Mouse (Mus musculus): ENCODE measurements around the gene Myo1a. TPM values are rescaled to one million over a fixed set of nuclear protein-coding genes. Genes with fewer than 3 reads are reported as not detected.

The Myo1a gene
- polyA plus RNA-seq (2014; fragmentation: Illumina TruSeq; extraction: RNeasy Lipid Tissue Mini Kit (QIAGEN cat#74804); ENCODE audit: low read depth, low replicate concordance), result 0.41 TPM

DNA sequence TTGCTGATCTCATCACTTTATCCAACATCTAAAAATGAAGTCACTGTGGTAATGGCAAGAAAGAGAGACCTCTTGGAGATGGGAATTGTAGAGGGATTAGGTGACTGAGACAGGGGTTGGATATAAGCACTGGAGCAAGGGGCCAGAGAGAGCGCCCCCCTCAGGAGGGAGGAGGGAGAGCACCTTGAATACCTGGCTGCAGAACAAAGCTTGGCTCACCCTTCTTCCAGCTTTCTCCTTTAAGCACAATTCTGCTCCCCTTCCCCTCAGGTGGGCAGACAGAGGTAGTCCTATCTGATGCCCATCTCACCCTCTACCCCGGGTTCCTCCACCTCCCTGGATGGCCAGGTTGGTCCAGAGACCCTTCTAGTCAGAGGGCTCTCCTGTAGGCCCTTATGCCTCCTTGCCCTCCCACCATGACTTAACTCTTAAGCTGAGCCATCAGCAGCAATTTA lies at the start of gene Myo1a:
Gene Myo1a, plus strand, starts transcription at position 405 of the 455 bp plus-strand sequence.

DNA sequence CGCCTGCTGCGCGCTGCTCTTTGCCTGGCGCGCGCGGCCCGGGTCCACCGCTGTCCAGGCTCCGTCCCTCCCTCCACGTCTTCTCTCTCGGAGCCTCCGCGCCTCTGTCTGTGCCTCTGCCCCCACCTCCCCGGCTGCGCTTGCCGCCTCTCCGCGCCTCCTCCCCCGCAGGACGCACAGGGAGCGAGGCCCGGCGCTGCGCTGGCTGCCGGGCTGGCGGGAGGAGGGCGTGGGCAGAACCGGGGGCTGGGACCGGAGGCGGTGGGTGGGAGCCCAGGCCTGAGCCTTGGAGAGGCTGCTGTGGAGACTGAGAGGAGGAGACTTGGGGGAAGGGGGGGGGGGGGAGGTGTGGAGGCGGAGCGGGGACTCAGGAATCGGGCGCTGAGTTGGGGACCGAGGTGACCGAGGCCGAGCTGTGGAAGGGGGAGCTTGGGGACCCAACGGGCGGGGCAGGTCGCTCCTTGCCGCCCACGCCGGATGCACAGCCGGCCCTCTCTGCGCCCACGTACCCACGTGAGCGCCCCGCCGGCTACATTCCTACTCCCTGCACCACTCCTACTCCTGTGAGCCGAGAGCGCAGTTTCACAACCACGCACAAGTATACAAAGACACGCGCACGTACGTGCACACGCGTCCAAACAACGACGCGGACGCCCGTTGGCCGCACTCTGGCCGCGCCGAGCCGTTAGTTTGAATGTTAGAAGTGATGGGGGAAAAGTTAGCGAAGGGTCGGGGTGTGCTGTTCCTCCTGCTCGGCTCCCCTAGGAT lies 38.3 kb upstream of the Myo1a start, which contains the start of gene Nemp1:
Gene Nemp1, plus strand, starts transcription at position 401 of the 768 bp plus-strand sequence.

DNA sequence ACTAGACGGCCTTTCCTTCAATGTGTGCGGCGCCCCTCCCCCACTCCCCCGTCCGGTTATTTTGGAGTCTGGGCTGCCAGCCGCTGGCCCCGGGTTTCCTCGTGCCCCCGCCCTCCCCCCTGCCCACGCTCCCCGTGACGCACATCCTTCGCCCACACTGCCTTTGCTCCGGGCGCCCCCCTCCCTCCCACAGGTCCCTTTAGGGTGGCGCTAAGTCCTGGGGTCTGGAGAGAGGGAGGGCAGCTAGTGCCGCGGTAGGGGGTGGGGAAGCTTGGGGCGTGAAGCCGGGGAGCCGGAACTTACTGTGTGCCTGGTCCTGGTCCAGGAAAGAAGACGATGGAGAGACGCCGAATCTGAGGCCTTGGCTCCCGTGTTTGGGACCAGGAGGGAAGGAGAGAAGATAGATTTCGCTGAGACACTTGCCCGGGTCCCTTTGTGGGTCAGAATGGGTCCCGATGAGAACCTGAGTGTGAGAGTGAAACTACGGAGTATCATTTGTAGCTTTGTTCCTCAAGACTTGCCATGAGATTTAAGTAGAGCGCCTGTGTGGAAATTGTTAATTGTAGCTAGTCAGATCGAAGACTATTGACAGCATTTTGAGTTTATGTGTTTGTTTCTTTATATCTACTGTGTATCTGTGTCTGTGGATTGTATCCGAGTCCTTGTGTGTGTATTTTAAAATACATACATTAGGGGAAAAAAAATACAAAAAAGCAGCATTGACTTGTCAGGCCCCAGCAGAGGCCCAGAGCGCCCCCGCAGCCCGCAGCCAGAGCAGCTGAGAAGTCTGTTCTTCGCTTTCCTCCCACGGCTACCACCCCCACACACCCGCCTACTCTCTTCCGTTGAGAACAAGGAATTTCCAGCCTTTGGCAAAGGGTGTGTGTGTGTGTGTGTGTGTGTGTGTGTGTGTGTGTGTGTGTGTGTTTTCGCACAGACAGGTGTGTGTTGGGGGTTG lies 36.6 kb upstream of the Myo1a start, which contains the start of gene Nab2:
Gene Nab2, minus strand, starts transcription at position 476 of the 958 bp plus-strand sequence.

DNA sequence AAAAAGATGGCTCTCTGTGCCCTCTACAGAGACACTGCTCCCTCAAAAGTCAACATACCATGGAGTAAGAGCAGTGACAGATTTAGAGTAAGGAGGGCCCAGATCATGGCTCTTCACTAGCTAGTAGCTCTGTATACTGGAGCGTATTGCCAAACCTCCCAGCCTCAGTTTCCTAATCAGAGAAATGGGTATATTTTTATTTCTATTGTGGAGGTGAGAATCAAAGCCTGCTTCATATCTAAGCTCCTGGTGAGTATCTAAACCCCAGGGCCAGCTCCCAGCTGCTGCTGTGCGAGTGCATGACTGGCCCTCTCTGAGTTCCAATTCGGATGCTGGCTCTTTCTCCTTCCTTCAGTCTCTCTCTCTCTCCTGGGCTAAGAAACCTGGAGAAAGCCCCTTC lies 19.2 kb downstream of the Myo1a start, which contains the start of gene Tac2:
Gene Tac2, plus strand, starts transcription at position 301 of the 400 bp plus-strand sequence.

DNA sequence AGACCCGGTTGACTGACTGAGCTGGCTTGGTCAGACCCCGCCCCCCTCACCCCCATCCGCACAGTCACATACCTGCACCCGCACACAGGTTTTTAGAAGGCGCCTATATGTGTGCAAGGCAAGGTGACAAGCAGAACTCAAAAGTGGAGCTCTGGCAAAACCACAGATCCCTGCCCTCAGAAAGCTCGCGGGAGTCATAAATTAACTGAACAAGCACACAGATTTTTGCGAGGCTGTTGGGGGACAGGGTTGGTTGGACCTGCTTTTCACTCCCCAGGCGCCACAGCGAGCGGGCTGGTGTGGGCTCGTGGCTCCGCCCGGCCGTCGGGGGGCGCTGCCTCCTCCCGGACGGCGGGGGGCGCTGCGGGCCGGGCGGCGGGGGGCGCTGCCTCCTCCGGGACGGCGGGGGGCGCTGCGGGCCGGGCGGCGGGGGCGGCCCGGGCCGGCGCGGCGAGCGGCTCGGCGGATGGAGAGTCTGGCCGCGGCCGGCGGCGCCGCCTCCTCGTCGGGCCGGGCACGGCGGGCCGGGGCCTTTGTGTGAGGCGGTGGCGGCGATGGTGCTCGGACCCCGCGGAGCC lies 34.2 kb downstream of the Myo1a start, which contains the start of gene Zbtb39:
Gene Zbtb39, plus strand, starts transcription at position 456 of the 578 bp plus-strand sequence.

DNA sequence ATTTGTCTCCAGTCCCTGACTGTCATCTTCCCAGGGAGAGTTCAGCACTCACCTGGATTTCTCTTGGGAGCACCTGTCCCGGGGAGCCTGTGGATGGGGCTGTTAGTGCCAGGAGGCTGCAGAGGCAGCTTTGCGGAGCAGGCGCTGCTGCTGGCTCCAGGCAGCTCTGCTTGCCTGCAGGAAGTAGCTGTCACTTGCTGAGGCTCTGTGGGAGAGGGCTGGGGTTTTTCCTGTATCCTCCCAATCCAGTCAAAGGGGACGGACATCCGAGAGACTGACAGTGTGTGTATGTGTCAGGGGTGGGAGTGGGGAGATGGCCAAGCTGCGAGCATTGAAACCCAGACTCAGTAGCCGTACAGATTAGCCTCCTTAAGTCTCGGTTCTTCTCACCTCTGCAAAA lies 46.6 kb downstream of the Myo1a start, which contains the start of gene Gpr182:
Gene Gpr182, minus strand, starts transcription at position 185 of the 400 bp plus-strand sequence.

DNA sequence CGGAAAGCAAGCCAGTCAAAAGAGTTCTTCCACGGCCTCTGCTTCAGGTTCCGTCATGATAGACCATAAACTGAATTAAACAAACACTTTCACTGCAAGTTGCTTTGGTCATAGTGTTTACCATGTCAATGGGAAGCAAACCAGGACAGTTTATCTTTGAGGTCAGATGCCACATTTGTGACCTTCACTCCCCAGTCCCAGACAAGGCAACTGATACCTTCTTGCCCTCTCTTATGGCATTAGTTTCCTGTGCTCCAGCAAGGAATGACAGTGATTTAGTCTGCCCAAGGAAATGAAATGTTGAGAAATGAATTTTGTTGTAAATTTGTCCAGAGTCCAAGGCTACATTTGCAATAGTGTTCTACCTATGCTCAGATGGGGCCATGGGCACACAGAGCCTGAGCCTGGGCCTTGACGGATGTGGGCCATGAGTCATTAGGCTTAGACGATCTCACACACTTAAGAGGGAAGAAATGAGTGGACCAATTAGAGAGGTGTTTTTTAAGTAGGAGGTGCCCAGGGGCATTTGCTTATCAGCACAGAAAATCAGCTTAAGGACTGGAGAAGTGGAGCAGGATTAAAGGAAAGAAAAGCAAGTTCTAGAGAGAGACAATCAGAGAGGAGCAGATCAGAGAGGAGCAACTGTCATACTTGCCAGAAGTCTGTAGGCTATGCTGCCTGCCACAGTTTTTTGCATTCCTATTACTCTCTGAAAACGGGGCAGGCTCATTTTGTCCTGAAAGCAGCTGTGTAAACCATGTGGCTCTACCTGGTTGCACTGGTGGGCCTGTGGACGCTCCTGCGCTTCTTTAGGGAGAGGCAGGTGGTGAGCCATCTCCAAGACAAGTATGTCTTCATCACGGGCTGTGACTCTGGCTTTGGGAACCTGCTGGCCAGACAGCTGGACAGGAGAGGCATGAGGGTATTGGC lies 54.5 kb downstream of the Myo1a start, which contains the start of the genes Rdh1 and Rdh16f1:
Gene Rdh1, plus strand, starts transcription at position 541 of the 930 bp plus-strand sequence.
Gene Rdh16f1, plus strand, starts transcription at position 607 of the 930 bp plus-strand sequence.

Other genes starting within 250 kb of the Myo1a start
- gene Stac3, start 203.5 kb upstream of the Myo1a start, polyA plus RNA-seq (2014; fragmentation: Illumina TruSeq; extraction: RNeasy Lipid Tissue Mini Kit (QIAGEN cat#74804); ENCODE audit: low read depth, low replicate concordance), result not detected
- 2.6 TPM for gene Ndufa4l2, start 190.2 kb upstream of the Myo1a start, polyA plus RNA-seq (2014; fragmentation: Illumina TruSeq; extraction: RNeasy Lipid Tissue Mini Kit (QIAGEN cat#74804); ENCODE audit: low read depth, low replicate concordance)
- gene Shmt2, start 182.7 kb upstream of the Myo1a start, polyA plus RNA-seq (2014; fragmentation: Illumina TruSeq; extraction: RNeasy Lipid Tissue Mini Kit (QIAGEN cat#74804); ENCODE audit: low read depth, low replicate concordance), result 2.1 TPM
- gene Nxph4, start 170.6 kb upstream of the Myo1a start, polyA plus RNA-seq (2014; fragmentation: Illumina TruSeq; extraction: RNeasy Lipid Tissue Mini Kit (QIAGEN cat#74804); ENCODE audit: low read depth, low replicate concordance), result not detected
- 6.5 TPM for gene Lrp1, start 84.0 kb upstream of the Myo1a start, polyA plus RNA-seq (2014; fragmentation: Illumina TruSeq; extraction: RNeasy Lipid Tissue Mini Kit (QIAGEN cat#74804); ENCODE audit: low read depth, low replicate concordance)
- gene Stat6, start 62.2 kb upstream of the Myo1a start, polyA plus RNA-seq (2014; fragmentation: Illumina TruSeq; extraction: RNeasy Lipid Tissue Mini Kit (QIAGEN cat#74804); ENCODE audit: low read depth, low replicate concordance), result 42.6 TPM
- gene Nemp1, start 38.3 kb upstream of the Myo1a start, polyA plus RNA-seq (2014; fragmentation: Illumina TruSeq; extraction: RNeasy Lipid Tissue Mini Kit (QIAGEN cat#74804); ENCODE audit: low read depth, low replicate concordance), result 12.3 TPM
- 3.4 TPM for gene Nab2, start 36.6 kb upstream of the Myo1a start, polyA plus RNA-seq (2014; fragmentation: Illumina TruSeq; extraction: RNeasy Lipid Tissue Mini Kit (QIAGEN cat#74804); ENCODE audit: low read depth, low replicate concordance)
- gene Tac2, start 19.3 kb downstream of the Myo1a start, polyA plus RNA-seq (2014; fragmentation: Illumina TruSeq; extraction: RNeasy Lipid Tissue Mini Kit (QIAGEN cat#74804); ENCODE audit: low read depth, low replicate concordance), result not detected
- gene Zbtb39, start 34.4 kb downstream of the Myo1a start, polyA plus RNA-seq (2014; fragmentation: Illumina TruSeq; extraction: RNeasy Lipid Tissue Mini Kit (QIAGEN cat#74804); ENCODE audit: low read depth, low replicate concordance), result 3.3 TPM
- gene Gpr182, start 46.6 kb downstream of the Myo1a start, polyA plus RNA-seq (2014; fragmentation: Illumina TruSeq; extraction: RNeasy Lipid Tissue Mini Kit (QIAGEN cat#74804); ENCODE audit: low read depth, low replicate concordance), result 2.9 TPM
- gene Rdh1, start 54.6 kb downstream of the Myo1a start, polyA plus RNA-seq (2014; fragmentation: Illumina TruSeq; extraction: RNeasy Lipid Tissue Mini Kit (QIAGEN cat#74804); ENCODE audit: low read depth, low replicate concordance), result 6.2 TPM
- gene Rdh16f1, start 54.6 kb downstream of the Myo1a start, polyA plus RNA-seq (2014; fragmentation: Illumina TruSeq; extraction: RNeasy Lipid Tissue Mini Kit (QIAGEN cat#74804); ENCODE audit: low read depth, low replicate concordance), result not detected
- gene Rdh9, start 71.2 kb downstream of the Myo1a start, polyA plus RNA-seq (2014; fragmentation: Illumina TruSeq; extraction: RNeasy Lipid Tissue Mini Kit (QIAGEN cat#74804); ENCODE audit: low read depth, low replicate concordance), result 5.9 TPM
- gene Rdh16, start 96.0 kb downstream of the Myo1a start, polyA plus RNA-seq (2014; fragmentation: Illumina TruSeq; extraction: RNeasy Lipid Tissue Mini Kit (QIAGEN cat#74804); ENCODE audit: low read depth, low replicate concordance), result 0.29 TPM
- not detected for gene Rdh19, start 144.8 kb downstream of the Myo1a start, polyA plus RNA-seq (2014; fragmentation: Illumina TruSeq; extraction: RNeasy Lipid Tissue Mini Kit (QIAGEN cat#74804); ENCODE audit: low read depth, low replicate concordance)
- not detected for gene Rdh16f2, start 161.3 kb downstream of the Myo1a start, polyA plus RNA-seq (2014; fragmentation: Illumina TruSeq; extraction: RNeasy Lipid Tissue Mini Kit (QIAGEN cat#74804); ENCODE audit: low read depth, low replicate concordance)
- not detected for gene Rdh7, start 183.6 kb downstream of the Myo1a start, polyA plus RNA-seq (2014; fragmentation: Illumina TruSeq; extraction: RNeasy Lipid Tissue Mini Kit (QIAGEN cat#74804); ENCODE audit: low read depth, low replicate concordance)
- gene Sdr9c7, start 193.3 kb downstream of the Myo1a start, polyA plus RNA-seq (2014; fragmentation: Illumina TruSeq; extraction: RNeasy Lipid Tissue Mini Kit (QIAGEN cat#74804); ENCODE audit: low read depth, low replicate concordance), result 2.9 TPM